Mouse (Mus musculus): ENCODE results near the gene Ptgs2.

The Ptgs2 gene

GRCm38 (mm10) chr1:150099790-150100333 lies at the start of gene Ptgs2:
TSS of gene Ptgs2 (plus strand) at chr1:150100031.
- DNase-seq (ENCODE audit: low spot score in 2 of 2): peak in 1 of 2 experiments; percentile 14

- no peak for DNase-seq (ENCODE audit: low spot score in 2 of 2)
These were observed 49.6 kb upstream of the Ptgs2 start for GRCm38 (mm10) chr1:150050256-150050655.

- no peak for DNase-seq (ENCODE audit: low spot score in 2 of 2)
These were observed 34.1 kb upstream of the Ptgs2 start for GRCm38 (mm10) chr1:150065684-150066083.

GRCm38 (mm10) chr1:150072880-150073279 lies 27.0 kb upstream of the Ptgs2 start:
- DNase-seq (ENCODE audit: low spot score in 2 of 2): no peak

GRCm38 (mm10) chr1:150074609-150075008 lies 25.2 kb upstream of the Ptgs2 start:
- DNase-seq (ENCODE audit: low spot score in 2 of 2): no peak

- no peak for DNase-seq (ENCODE audit: low spot score in 2 of 2)
These were observed 10.7 kb upstream of the Ptgs2 start for GRCm38 (mm10) chr1:150089040-150089692.

GRCm38 (mm10) chr1:150090229-150090628 lies 9.6 kb upstream of the Ptgs2 start:
- DNase-seq (ENCODE audit: low spot score in 2 of 2): no peak

- DNase-seq (ENCODE audit: low spot score in 2 of 2): no peak
These were observed 2.8 kb upstream of the Ptgs2 start for GRCm38 (mm10) chr1:150097036-150097435.

- DNase-seq (ENCODE audit: low spot score in 2 of 2): no peak
These were observed 2.1 kb upstream of the Ptgs2 start for GRCm38 (mm10) chr1:150097721-150098120.

- no peak for DNase-seq (ENCODE audit: low spot score in 2 of 2)
These were observed 457 bp upstream of the Ptgs2 start for GRCm38 (mm10) chr1:150099374-150099773.

GRCm38 (mm10) chr1:150104228-150104720 lies 4.4 kb downstream of the Ptgs2 start:
- DNase-seq (ENCODE audit: low spot score in 2 of 2): no peak

- no peak for DNase-seq (ENCODE audit: low spot score in 2 of 2)
These were observed 6.9 kb downstream of the Ptgs2 start for GRCm38 (mm10) chr1:150106736-150107135.

- no peak for DNase-seq (ENCODE audit: low spot score in 2 of 2)
These were observed 9.8 kb downstream of the Ptgs2 start for GRCm38 (mm10) chr1:150109591-150109990.

GRCm38 (mm10) chr1:150115352-150115751 lies 15.5 kb downstream of the Ptgs2 start:
- DNase-seq (ENCODE audit: low spot score in 2 of 2): no peak

GRCm38 (mm10) chr1:150118352-150118751 lies 18.5 kb downstream of the Ptgs2 start:
- no peak for DNase-seq (ENCODE audit: low spot score in 2 of 2)

- no peak for DNase-seq (ENCODE audit: low spot score in 2 of 2)
These were observed 25.7 kb downstream of the Ptgs2 start for GRCm38 (mm10) chr1:150125568-150125967.

GRCm38 (mm10) chr1:150130070-150130469 lies 30.2 kb downstream of the Ptgs2 start:
- no peak for DNase-seq (ENCODE audit: low spot score in 2 of 2)

GRCm38 (mm10) chr1:150130586-150131275 lies 30.9 kb downstream of the Ptgs2 start:
- DNase-seq (ENCODE audit: low spot score in 2 of 2): no peak

- DNase-seq (ENCODE audit: low spot score in 2 of 2): no peak
These were observed 35.5 kb downstream of the Ptgs2 start for GRCm38 (mm10) chr1:150135350-150135749.

GRCm38 (mm10) chr1:150139730-150140129 lies 39.9 kb downstream of the Ptgs2 start:
- DNase-seq (ENCODE audit: low spot score in 2 of 2): no peak

GRCm38 (mm10) chr1:150141939-150142338 lies 42.1 kb downstream of the Ptgs2 start:
- no peak for DNase-seq (ENCODE audit: low spot score in 2 of 2)

GRCm38 (mm10) chr1:150143578-150143977 lies 43.7 kb downstream of the Ptgs2 start:
- DNase-seq (ENCODE audit: low spot score in 2 of 2): no peak

GRCm38 (mm10) chr1:150145049-150145448 lies 45.2 kb downstream of the Ptgs2 start:
- no peak for DNase-seq (ENCODE audit: low spot score in 2 of 2)

Data from cerebellum, postnatal 4 days (tissue).